Mouse (Mus musculus): Measurements from ENCODE around the gene Gm11569. TPM values are rescaled to one million over a fixed set of nuclear protein-coding genes. Genes with fewer than 3 reads are reported as not detected.
"Not testable (repeated sequence)": the region's sequence is repeated elsewhere in the genome, so short reads cannot be mapped to it uniquely, and the experiment has no call there.

Gm11569 gene
- not detected in 2 replicates for polyA plus RNA-seq (2015; fragmentation: Nextera tagmentation; extraction: Ambion mirVana)

DNA sequence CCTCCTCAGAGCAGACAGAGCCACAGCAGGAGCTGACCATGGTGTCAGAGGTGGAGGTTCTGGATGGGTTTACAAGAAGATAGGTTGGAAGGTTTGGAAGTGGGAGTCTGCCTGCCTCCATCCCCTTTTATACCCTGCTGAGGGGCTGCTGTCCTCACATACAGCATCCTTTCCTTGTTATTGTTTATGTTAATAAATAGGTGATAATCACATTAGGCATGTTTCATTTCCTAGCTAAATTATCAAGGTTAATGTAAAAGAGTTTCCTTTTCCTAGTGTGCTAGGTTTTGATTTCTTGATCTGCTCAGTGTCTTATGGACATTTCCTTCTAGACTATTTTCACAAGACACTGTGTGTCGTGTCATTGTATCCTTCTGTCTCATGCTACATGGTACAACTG, at the start of gene Gm11569:
TSS of gene Gm11569 (minus strand) at position 101 of the 400 bp plus-strand sequence.
- not testable (repeated sequence) for H3K9ac ChIP-seq; H3K4me2 ChIP-seq; ATAC-seq; H3K27me3 ChIP-seq; H3K4me1 ChIP-seq; H3K36me3 ChIP-seq (ENCODE audit: poor library complexity, severe bottlenecking); H3K4me3 ChIP-seq; H3K9me3 ChIP-seq (replicated peaks); H3K27ac ChIP-seq
- no CpG with 5 or more reads among the region's 1 CpGs for WGBS

DNA sequence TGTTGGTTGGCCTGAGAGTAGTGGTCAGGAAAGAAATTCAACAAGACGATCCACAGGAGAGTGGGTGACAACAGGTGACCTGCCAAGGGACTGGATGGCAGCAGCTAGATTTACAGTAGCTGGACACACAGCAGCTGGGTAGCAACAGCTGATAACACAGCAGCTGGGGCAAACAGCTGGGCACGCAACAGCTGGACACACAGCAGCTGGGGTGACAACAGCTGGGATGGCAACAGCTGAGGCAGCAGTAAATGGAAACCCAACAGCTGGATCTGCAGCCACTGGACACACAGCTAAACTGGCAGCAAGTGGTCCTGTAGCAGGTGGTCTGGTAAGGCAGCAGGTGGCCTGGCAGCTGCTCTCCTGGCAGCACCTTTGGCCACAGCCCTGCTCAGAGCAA, 48.0 kb upstream of the Gm11569 start:
- no peak overlapping the region for H3K4me2 ChIP-seq
- WGBS, result 76% methylated on average over 2 of the region's 2 CpGs
- H3K27me3 ChIP-seq, result no peaks in the 10 kb centered on the region
- H3K36me3 ChIP-seq (ENCODE audit: poor library complexity, severe bottlenecking), result no peaks in the 10 kb centered on the region
- no peak for ATAC-seq
- H3K27ac ChIP-seq, result no peak overlapping the region
- H3K9ac ChIP-seq, result no peak overlapping the region
- H3K4me3 ChIP-seq, result no peak overlapping the region
- H3K4me1 ChIP-seq, result peaks cover 9% of the 10 kb centered on the region
- no peaks in the 10 kb centered on the region; the same call in 1 of the 2 replicates for H3K9me3 ChIP-seq (replicated peaks)

DNA sequence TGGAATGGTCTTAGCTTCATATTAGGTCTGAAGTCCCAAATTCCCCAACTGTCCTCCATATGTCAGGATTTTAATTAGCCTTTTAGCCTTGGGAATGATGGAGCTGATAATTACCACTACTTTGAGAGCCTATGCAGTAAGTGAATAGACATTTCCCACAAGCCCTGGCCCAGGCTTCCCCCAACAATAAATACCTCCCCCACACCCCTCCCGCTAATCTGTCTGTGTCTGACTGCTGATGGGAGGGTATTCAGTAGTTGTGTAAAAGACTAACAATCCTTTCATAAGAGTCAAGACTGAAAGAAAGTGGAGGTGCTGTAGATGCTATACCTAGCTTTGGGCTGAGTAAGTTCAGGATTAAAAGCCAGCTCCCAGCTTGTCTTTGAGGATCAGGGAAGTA, 43.5 kb upstream of the Gm11569 start:
- Histone ChIP-seq H3K4me1 (peaks cover 11% of the 10 kb centered on the region), H3K9me3 (replicated peaks) (no peaks in the 10 kb centered on the region), H3K9ac (no peak overlapping the region), H3K4me2 (no peak overlapping the region), H3K27ac (no peak overlapping the region), H3K4me3 (no peak overlapping the region), H3K27me3 (no peaks in the 10 kb centered on the region), H3K36me3 (ENCODE audit: poor library complexity, severe bottlenecking) (no peaks in the 10 kb centered on the region)
- no peak for ATAC-seq
- 17% methylated on average over 1 of the region's 1 CpGs for WGBS

DNA sequence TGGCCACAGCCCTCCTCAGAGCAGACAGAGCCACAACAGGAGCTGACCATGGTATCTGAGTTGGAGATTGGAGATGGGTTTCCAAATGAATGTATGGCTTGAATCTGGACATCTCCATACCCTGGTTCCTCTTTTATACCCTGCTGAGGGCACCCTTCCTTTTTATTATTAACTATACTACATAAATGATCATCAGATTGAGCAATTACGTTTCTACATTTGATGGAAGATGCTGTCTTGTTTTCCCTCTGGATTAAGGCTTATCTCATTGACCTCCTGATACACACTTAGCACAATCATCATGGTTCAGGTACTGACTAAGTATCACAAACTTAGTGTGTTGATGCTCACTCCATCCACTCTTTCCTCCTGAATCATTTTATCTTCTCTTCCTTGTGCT, 39.2 kb upstream of the Gm11569 start, which contains the start of gene 2300003K06Rik:
TSS of gene 2300003K06Rik (minus strand) at position 101 of the 400 bp plus-strand sequence.
- peaks cover 11% of the 10 kb centered on the region for H3K4me1 ChIP-seq
- no peaks in the 10 kb centered on the region for H3K9me3 ChIP-seq (replicated peaks)
- H3K27me3 ChIP-seq, result no peaks in the 10 kb centered on the region
- H3K4me2 ChIP-seq, result no peak within 1 kb of the TSS
- H3K4me3 ChIP-seq, result no peak within 1 kb of the TSS
- no peak for ATAC-seq
- H3K36me3 ChIP-seq (ENCODE audit: poor library complexity, severe bottlenecking), result no peaks in the 10 kb centered on the region
- WGBS, result 83% methylated on average over 1 of the region's 1 CpGs
- H3K27ac ChIP-seq, result no peak within 1 kb of the TSS
- H3K9ac ChIP-seq, result no peak within 1 kb of the TSS

DNA sequence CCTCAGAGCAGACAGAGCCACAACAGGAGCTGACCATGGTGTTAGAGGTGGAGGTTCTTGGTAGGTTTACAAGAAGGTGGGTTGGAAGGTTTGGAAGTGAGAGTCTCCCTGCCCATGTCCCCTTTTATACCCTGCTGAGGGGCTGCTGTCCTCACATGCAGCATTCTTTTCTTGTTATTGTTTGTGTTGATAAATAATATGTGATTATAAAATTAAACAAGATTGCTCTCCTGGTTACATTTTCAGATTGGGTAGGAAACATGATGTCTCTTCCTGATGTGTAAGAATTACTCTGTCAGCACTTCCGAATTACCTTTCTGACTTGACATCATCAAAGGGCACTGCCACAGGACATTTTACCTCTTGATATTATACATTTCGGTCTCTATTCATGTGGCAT, 16.8 kb upstream of the Gm11569 start, which contains the start of gene Gm11564:
TSS of gene Gm11564 (minus strand) at position 101 of the 400 bp plus-strand sequence.
- not testable (repeated sequence) for ATAC-seq; H3K9me3 ChIP-seq (replicated peaks); H3K27me3 ChIP-seq; H3K4me3 ChIP-seq; H3K4me2 ChIP-seq; H3K36me3 ChIP-seq (ENCODE audit: poor library complexity, severe bottlenecking); H3K9ac ChIP-seq; H3K4me1 ChIP-seq; H3K27ac ChIP-seq
- WGBS, result 88% methylated on average over 2 of the region's 2 CpGs

DNA sequence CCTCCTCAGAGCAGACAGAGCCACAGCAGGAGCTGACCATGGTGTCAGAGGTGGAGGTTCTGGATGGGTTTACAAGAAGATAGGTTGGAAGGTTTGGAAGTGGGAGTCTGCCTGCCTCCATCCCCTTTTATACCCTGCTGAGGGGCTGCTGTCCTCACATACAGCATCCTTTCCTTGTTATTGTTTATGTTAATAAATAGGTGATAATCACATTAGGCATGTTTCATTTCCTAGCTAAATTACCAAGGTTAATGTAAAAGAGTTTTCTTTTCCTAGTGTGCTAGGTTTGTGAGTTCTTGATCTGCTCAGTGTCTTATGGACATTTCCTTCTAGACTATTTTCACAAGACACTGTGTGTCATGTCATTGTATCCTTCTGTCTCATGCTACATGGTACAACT, 11.1 kb upstream of the Gm11569 start, which contains the start of gene Krtap4-13:
TSS of gene Krtap4-13 (minus strand) at position 101 of the 400 bp plus-strand sequence.
- not testable (repeated sequence) for H3K27me3 ChIP-seq; H3K9me3 ChIP-seq (replicated peaks); H3K27ac ChIP-seq; H3K4me2 ChIP-seq; H3K36me3 ChIP-seq (ENCODE audit: poor library complexity, severe bottlenecking); H3K9ac ChIP-seq; ATAC-seq; H3K4me1 ChIP-seq; H3K4me3 ChIP-seq

DNA sequence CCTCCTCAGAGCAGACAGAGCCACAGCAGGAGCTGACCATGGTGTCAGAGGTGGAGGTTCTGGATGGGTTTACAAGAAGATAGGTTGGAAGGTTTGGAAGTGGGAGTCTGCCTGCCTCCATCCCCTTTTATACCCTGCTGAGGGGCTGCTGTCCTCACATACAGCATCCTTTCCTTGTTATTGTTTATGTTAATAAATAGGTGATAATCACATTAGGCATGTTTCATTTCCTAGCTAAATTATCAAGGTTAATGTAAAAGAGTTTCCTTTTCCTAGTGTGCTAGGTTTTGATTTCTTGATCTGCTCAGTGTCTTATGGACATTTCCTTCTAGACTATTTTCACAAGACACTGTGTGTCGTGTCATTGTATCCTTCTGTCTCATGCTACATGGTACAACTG, 5.6 kb upstream of the Gm11569 start, which contains the start of gene Gm11554:
TSS of gene Gm11554 (minus strand) at position 101 of the 400 bp plus-strand sequence.
- not testable (repeated sequence) for H3K36me3 ChIP-seq (ENCODE audit: poor library complexity, severe bottlenecking); H3K4me3 ChIP-seq; ATAC-seq; H3K4me2 ChIP-seq; H3K9me3 ChIP-seq (replicated peaks); H3K4me1 ChIP-seq; H3K27ac ChIP-seq; H3K9ac ChIP-seq; H3K27me3 ChIP-seq
- WGBS, result no CpG with 5 or more reads among the region's 1 CpGs

DNA sequence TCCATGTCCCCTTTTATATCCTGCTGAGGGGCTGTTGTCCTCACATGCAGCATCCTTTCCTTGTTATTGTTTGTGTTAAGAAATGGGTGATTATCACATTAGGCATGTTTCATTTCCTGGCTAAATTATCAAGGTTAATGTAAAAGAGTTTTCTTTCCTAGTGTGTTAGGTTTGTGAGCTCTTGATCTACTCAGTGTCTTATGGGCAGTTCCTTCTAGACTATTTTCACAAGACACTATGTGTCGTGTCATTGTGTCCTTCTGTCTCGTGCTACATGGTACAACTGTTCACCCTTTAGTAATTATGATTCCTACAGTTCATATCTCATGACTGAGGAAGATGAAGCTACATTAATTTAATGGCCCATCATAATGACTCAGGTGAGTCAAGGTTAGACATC, 5.4 kb downstream of the Gm11569 start, which contains the start of gene Gm11596:
TSS of gene Gm11596 (minus strand) at position 101 of the 400 bp plus-strand sequence.
- Histone ChIP-seq H3K4me1 (no peaks in the 10 kb centered on the region), H3K9ac (no peak within 1 kb of the TSS), H3K9me3 (replicated peaks) (no peaks in the 10 kb centered on the region), H3K36me3 (ENCODE audit: poor library complexity, severe bottlenecking) (no peaks in the 10 kb centered on the region), H3K4me3 (no peak within 1 kb of the TSS), H3K4me2 (no peak within 1 kb of the TSS), H3K27me3 (no peaks in the 10 kb centered on the region), H3K27ac (no peak within 1 kb of the TSS)
- no peak for ATAC-seq
- 85% methylated on average over 2 of the region's 2 CpGs for whole genome bisulfite sequencing

DNA sequence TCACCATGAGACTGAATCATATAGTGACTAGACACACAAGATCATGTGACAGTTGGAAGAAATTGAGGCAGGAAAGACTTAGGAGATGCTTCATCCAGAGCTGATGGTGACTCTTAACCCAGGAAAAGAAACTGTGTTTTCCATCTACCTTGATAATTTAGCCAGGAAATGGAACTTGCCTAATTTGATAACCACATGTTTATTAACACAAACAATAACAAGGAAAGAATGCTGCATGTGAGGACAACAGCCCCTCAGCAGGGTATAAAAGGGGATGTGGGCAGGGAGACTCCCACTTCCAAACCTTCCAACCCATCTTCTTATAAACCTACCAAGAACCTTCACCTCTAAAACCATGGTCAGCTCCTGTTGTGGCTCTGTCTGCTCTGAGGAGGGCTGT, 13.8 kb downstream of the Gm11569 start, which contains the start of gene Krtap4-9:
TSS of gene Krtap4-9 (plus strand) at position 301 of the 400 bp plus-strand sequence.
- not testable (repeated sequence) for H3K27ac ChIP-seq; H3K4me1 ChIP-seq; ATAC-seq; H3K27me3 ChIP-seq; H3K9ac ChIP-seq; H3K9me3 ChIP-seq (replicated peaks); H3K36me3 ChIP-seq (ENCODE audit: poor library complexity, severe bottlenecking); H3K4me2 ChIP-seq; H3K4me3 ChIP-seq

DNA sequence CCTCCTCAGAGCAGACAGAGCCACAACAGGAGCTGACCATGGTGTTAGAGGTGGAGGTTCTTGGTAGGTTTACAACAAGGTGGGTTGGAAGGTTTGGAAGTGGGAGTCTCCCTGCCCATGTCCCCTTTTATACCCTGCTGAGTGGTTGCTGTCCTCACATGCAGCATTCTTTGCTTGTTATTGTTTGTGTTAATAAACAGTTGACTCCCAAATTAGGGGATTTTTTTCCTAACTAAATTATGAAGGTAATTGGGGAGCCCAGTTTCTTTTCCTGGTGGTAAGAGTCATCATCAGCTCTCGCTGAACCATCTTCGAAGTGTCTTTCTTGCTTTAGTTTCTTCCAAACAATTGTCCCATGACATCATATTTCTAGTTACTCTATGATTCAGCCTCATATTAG, 18.1 kb downstream of the Gm11569 start, which contains the start of gene Krtap4-8:
TSS of gene Krtap4-8 (minus strand) at position 101 of the 400 bp plus-strand sequence.
- no peaks in the 10 kb centered on the region for H3K4me1 ChIP-seq
- H3K27me3 ChIP-seq, result no peaks in the 10 kb centered on the region
- no peaks in the 10 kb centered on the region for H3K9me3 ChIP-seq (replicated peaks)
- no peak within 1 kb of the TSS for H3K9ac ChIP-seq
- no peak within 1 kb of the TSS for H3K4me2 ChIP-seq
- WGBS, result 97% methylated on average over 2 of the region's 2 CpGs
- H3K36me3 ChIP-seq (ENCODE audit: poor library complexity, severe bottlenecking), result no peaks in the 10 kb centered on the region
- no peak within 1 kb of the TSS for H3K27ac ChIP-seq
- ATAC-seq, result no peak
- H3K4me3 ChIP-seq, result no peak within 1 kb of the TSS

DNA sequence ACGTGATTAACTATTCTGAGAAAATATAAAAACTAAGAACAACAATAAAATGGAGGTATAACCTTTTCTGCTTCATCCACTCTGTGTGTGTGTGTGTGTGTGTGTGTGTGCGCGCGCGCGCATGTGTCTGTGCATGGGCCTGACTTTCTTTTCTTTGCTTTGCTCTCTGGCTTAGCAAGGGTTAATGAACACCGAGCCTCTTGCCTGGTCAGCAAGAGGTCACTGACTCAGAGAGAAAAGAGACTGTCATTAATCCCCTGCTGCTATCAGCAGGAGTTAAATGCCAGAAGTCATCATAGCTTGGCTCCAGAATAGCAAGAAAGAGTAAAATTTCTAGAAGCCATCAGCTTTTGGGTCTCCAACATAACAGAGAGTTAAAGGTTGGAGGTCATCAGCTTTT, 20.3 kb downstream of the Gm11569 start:
- WGBS, result 38% methylated on average over 7 of the region's 7 CpGs
- H3K36me3 ChIP-seq (ENCODE audit: poor library complexity, severe bottlenecking), result no peaks in the 10 kb centered on the region
- H3K27ac ChIP-seq, result no peak overlapping the region
- ATAC-seq, result no peak
- H3K4me1 ChIP-seq, result no peaks in the 10 kb centered on the region
- no peak overlapping the region for H3K9ac ChIP-seq
- no peak overlapping the region for H3K4me3 ChIP-seq
- H3K27me3 ChIP-seq, result no peaks in the 10 kb centered on the region
- H3K4me2 ChIP-seq, result no peak overlapping the region
- H3K9me3 ChIP-seq (replicated peaks), result no peaks in the 10 kb centered on the region

DNA sequence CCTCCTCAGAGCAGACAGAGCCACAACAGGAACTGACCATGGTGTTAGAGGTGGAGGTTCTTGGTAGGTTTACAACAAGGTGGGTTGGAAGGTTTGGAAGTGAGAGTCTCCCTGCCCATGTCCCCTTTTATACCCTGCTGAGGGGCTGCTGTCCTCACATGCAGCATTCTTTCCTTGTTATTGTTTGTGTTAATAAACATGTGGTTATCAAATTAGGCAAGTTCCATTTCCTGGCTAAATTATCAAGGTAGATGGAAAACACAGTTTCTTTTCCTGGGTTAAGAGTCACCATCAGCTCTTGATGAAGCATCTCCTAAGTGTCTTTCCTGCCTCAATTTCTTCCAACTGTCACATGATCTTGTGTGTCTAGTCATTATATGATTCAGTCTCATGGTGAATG, 25.9 kb downstream of the Gm11569 start, which contains the start of gene Gm11595:
TSS of gene Gm11595 (minus strand) at position 101 of the 400 bp plus-strand sequence.
- not testable (repeated sequence) for H3K36me3 ChIP-seq (ENCODE audit: poor library complexity, severe bottlenecking); H3K27me3 ChIP-seq; H3K4me1 ChIP-seq; H3K27ac ChIP-seq; ATAC-seq; H3K4me3 ChIP-seq; H3K9ac ChIP-seq; H3K4me2 ChIP-seq; H3K9me3 ChIP-seq (replicated peaks)

DNA sequence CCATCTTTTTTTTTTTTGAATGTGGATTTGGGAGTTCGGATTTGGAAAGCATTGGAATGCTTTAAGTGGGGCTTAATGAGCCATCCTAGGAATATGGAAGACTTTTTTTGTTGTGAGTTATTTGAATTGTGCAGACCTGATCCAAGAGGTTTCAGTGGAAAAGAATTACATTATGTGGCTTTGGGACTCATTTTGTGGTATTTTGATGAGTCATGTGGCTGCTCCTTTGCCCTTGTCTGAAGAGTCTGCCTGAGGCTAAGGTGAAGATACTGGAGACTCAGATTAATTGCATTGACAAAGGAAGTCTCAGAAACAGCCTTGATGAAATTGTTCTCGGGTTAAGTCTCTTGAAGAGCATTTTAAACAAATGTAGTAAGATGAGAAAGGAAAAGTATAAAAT, 30.3 kb downstream of the Gm11569 start:
- Histone ChIP-seq H3K9ac (no peak overlapping the region), H3K4me2 (no peak overlapping the region), H3K36me3 (ENCODE audit: poor library complexity, severe bottlenecking) (no peaks in the 10 kb centered on the region), H3K27me3 (no peaks in the 10 kb centered on the region), H3K4me1 (no peaks in the 10 kb centered on the region), H3K27ac (no peak overlapping the region), H3K4me3 (no peak overlapping the region), H3K9me3 (replicated peaks) (no peaks in the 10 kb centered on the region)
- no peak for ATAC-seq
- WGBS, result 70% methylated on average over 2 of the region's 2 CpGs

All from forebrain, embryonic 13.5 days (tissue).